ENCODE assay signal across 8 mouse cellular contexts in the genomic region with DNA sequence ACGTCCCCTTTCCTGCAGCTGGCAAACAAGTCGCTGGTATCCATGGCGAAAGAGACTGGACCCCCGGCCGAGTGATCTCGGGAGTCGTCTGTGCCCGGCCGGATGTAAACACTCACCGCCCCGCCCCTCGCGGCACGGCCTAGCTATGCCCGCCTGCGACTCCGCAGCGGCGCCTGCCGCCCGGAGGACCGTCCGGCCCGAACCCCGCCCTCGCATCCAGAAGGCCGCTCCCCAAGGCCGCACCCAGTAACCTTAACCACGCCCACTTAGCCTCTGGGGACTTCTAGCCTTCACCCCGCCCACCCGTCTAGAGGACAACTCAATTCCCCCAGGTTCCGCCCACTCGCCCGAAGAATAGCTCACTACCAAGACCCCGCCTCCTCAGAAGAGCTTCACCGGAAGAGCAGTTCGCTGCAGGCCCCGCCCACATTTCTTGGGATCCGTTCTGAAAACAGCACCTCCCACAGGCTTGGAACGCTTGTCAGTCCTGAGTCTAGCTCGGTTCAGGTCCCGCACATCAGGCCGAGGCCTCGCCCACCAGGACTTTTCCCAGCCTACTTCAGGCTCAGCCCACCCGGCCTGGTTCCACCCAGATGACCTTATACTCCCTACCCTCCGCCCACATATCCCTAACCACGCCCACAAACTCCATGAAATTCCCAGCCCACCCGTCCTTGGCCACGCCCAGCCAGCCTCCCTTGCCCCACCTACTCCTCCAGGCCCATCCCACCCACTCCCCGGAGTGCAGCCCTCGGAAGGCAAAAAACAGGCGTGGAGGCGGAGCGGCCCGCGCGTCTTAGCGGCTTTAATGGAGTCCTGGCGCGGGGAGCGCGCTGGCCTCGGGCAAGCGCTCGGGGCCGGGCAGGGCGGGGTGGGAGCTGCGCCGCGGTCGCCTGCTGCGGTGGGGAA. TPM values are rescaled to one million over a fixed set of nuclear protein-coding genes. Genes with fewer than 3 reads are reported as not detected.
DNase-seq lines count a peak whose midpoint lies in the region; ATAC-seq lines count a peak whose summit lies in the region.

A gene (minus strand): TSS at position 204 of the 909 bp plus-strand sequence.

- peak; percentile 100 for DNase-seq in adipocyte (ENCODE audit: low spot score)
- DNase-seq in embryo, embryonic 10 days (ENCODE audit: low spot score), result peak; percentile 99
- peak; percentile 98 for DNase-seq in gastrocnemius, postnatal 10 days
- DNase-seq in induced T-regulatory cell, adult 2 months (ENCODE audit: low read depth), result peak; percentile 100
- DNase-seq in left cerebral cortex, adult 9 months (ENCODE audit: low spot score in 2 of 2), result peak; percentile 99
- DNase-seq in right cerebral cortex, postnatal 14 days, result peak; percentile 94
- peak; percentile 100 for DNase-seq in urinary bladder, postnatal 36 days (ENCODE audit: low spot score in 2 of 2)

- peak; percentile 77 for ATAC-seq in megakaryocyte progenitor cell, adult 5-6 weeks (replicated peaks; ENCODE audit: poor library complexity)

RNA-seq across cellular contexts. Expression of the gene that starts here (rescaled TPM):
- total RNA-seq in gastrocnemius, postnatal 10 days (2021), result 10 to 100 TPM; 15.6 to 17.9 TPM
- total RNA-seq in megakaryocyte progenitor cell, adult 5-6 weeks (2015), result 7.8 and 9.5 TPM in 2 replicates
- 40.1 and 40.7 TPM in 2 replicates for total RNA-seq in megakaryocyte progenitor cell, adult 5-6 weeks (2017)

Comparison
In these comparisons a context has a peak if more than half of its experiments do, and no peak if none do; other contexts are left out.
1. Peak in every context shown above with its lines: DNase-seq and ATAC-seq.